Mouse (Mus musculus): ENCODE results near the gene Mterf2. TPM values are rescaled to one million over a fixed set of nuclear protein-coding genes. Genes with fewer than 3 reads are reported as not detected.

Mterf2 gene
- polyA plus RNA-seq (2015; fragmentation: Nextera tagmentation; extraction: Ambion mirVana), result 31.8 and 37.0 TPM in 2 replicates

DNA sequence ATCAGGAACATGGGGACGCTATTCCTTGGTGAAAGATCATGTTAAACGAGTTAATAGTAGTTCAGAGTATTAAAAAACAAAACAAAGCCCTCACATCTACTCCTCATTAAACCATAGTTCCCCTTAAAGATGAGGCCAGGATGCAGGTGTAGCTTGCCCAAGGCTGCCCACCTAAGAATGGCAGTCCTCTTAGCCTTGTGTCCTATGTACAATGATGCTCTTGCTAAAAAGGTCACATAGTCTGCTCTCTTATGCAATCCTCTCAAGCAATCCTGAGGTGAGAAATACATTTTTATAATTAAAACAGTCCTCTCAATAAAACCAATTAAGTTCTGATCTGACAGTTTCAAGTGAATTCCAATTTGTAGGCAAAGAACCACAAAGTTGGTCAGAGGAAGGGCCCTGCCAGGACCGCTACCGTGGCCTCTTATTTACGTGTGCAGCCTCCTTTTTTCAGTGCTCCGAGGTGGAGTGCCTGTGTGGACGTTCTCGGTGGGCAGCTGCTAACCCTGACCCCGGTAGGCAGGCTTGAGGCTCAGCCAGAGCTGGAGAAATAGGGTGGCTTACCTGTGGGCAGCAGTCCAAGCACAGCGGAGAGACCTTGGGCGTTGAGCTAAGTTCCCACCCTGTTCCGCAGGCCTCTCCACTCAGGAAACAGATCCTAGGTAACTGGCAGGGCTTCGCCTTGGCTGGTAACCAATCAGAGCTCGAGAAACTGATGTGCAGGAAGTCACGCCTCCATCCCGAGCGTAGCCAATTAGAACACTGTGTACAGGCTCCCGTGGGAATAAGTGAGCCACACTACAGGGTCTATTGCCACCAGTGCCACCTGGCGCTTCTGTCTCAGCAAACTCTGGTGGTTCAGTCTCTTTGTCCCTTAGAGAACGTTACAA lies at the start of gene Mterf2:
TSS of gene Mterf2 (minus strand) at position 633 of the 893 bp plus-strand sequence.
- Histone ChIP-seq H3K4me1 (replicated peaks) (peaks cover 21% of the 10 kb centered on the region), H3K4me2 (replicated peaks) (peak within 1 kb of the TSS; percentile 67), H3K9me3 (no peaks in the 10 kb centered on the region), H3K36me3 (peaks cover 24% of the 10 kb centered on the region), H3K27me3 (no peaks in the 10 kb centered on the region), H3K9ac (replicated peaks) (peak within 1 kb of the TSS; percentile 70), H3K4me3 (replicated peaks) (peak within 1 kb of the TSS; percentile 59), H3K27ac (peak within 1 kb of the TSS; percentile 40)
- WGBS, result 8% methylated on average over 20 of the region's 20 CpGs
- peak; percentile 100 for ATAC-seq

- ATAC-seq, result no peak
- no peaks in the 10 kb centered on the region for H3K4me1 ChIP-seq (replicated peaks)
- no peaks in the 10 kb centered on the region for H3K36me3 ChIP-seq
- H3K27ac ChIP-seq, result no peak overlapping the region
- no peak overlapping the region for H3K4me3 ChIP-seq (replicated peaks)
- 80% methylated on average over 2 of the region's 2 CpGs for WGBS
- no peaks in the 10 kb centered on the region for H3K27me3 ChIP-seq
- no peak overlapping the region for H3K9ac ChIP-seq (replicated peaks)
- no peak overlapping the region for H3K4me2 ChIP-seq (replicated peaks)
- no peaks in the 10 kb centered on the region for H3K9me3 ChIP-seq
Observed at GRCm38 (mm10) chr10:85176640-85177039, 48.8 kb upstream of the Mterf2 start.

DNA sequence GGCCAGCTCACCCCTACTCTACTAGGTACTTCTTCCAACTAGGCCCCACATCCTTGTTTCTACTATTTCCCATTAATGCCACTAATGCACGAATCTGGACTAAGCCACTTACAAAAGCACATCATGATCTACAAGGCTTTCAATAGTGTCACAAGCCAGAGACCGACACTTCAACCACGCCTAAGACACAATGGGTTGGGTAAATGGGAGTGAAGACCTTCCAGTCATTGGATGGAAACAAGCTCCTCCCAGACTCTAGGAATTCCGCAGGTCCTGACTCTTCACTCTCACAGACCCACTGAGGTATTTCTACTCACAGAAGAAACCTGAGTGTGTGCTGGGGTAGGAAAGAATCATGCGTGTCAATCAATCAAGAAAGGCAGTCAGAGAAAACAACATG lies 37.5 kb upstream of the Mterf2 start:
- 80% methylated on average over 5 of the region's 5 CpGs for WGBS
- H3K27ac ChIP-seq, result no peak overlapping the region
- H3K4me2 ChIP-seq (replicated peaks), result no peak overlapping the region
- no peak for ATAC-seq
- H3K9me3 ChIP-seq, result no peaks in the 10 kb centered on the region
- H3K4me1 ChIP-seq (replicated peaks), result peaks cover 5% of the 10 kb centered on the region; the same call in 1 of the 2 replicates
- H3K27me3 ChIP-seq, result no peaks in the 10 kb centered on the region
- H3K36me3 ChIP-seq, result no peaks in the 10 kb centered on the region
- no peak overlapping the region for H3K4me3 ChIP-seq (replicated peaks)
- H3K9ac ChIP-seq (replicated peaks), result no peak overlapping the region

GRCm38 (mm10) chr10:85164791-85165190 lies 37.0 kb upstream of the Mterf2 start:
- no peaks in the 10 kb centered on the region for H3K36me3 ChIP-seq
- no peaks in the 10 kb centered on the region for H3K9me3 ChIP-seq
- H3K4me1 ChIP-seq (replicated peaks), result peaks cover 5% of the 10 kb centered on the region; the same call in 1 of the 2 replicates
- no peak overlapping the region for H3K4me3 ChIP-seq (replicated peaks)
- H3K27ac ChIP-seq, result no peak overlapping the region
- no peak overlapping the region for H3K4me2 ChIP-seq (replicated peaks)
- no peak for ATAC-seq
- no peak overlapping the region for H3K9ac ChIP-seq (replicated peaks)
- 95% methylated on average over 13 of the region's 13 CpGs for WGBS
- H3K27me3 ChIP-seq, result no peaks in the 10 kb centered on the region

DNA sequence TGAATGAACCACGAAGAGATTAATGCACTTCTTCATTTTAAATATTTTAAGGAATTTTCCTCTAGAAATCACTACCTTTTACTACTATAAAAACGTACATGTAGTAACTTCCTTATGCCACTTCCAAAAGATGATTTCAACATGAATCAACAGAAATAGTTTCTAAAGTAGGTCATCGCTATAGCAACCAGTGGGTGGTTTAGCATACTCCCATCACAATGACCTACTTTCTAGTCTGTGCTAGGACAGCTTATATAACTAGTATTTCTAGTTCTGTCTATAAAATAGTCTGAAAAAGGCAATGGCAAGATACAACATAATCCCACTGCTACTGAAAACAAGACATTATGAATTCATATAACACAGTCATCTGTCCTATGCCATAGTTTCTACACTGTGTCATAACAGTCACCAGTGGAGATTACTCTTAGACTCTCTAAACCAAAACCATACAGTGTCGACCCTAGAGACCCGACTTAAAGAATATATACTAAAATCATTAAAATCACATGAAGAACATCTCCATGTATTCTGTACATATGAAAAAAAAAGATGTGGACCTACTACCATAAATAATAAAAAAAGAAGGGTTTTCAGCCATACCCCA lies 34.0 kb upstream of the Mterf2 start:
- H3K9me3 ChIP-seq, result no peaks in the 10 kb centered on the region
- H3K27me3 ChIP-seq, result no peaks in the 10 kb centered on the region
- H3K4me2 ChIP-seq (replicated peaks), result no peak overlapping the region
- no peaks in the 10 kb centered on the region for H3K36me3 ChIP-seq
- no peak for ATAC-seq
- WGBS, result 84% methylated on average over 5 of the region's 5 CpGs
- no peak overlapping the region for H3K4me3 ChIP-seq (replicated peaks)
- no peak overlapping the region for H3K27ac ChIP-seq
- no peak overlapping the region for H3K9ac ChIP-seq (replicated peaks)
- peaks cover 5% of the 10 kb centered on the region; the same call in 1 of the 2 replicates for H3K4me1 ChIP-seq (replicated peaks)

DNA sequence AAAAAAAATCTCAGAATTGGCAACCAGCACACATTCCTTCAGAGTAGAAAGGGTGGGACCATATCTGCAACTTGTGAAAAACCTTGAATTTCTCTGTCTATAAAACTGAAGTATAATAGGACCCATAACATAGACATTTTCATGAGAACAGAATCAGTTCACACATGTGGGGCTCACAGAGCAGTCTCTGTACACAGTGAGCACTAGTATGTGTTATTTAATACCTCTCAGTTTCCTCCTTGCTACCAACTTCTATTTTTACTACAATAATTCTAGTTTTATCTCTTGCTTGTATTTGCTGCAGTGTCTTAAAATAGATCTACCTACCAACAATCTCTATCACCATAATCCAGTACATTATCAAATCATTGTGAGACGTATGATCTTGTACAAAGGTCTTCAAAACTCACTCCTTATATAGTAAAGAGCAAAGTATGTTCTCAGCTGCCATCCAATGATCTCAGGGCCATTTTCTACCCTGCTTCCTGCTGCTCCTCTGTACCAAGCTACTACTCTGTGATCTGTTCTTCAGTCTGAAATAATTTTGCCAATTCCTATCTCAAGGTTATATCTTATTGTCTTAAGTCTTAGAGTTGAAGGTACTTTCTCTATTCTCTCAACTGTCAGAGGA lies 32.3 kb upstream of the Mterf2 start:
- Histone ChIP-seq H3K4me1 (replicated peaks) (peaks cover 5% of the 10 kb centered on the region; the same call in 1 of the 2 replicates), H3K27me3 (no peaks in the 10 kb centered on the region), H3K4me3 (replicated peaks) (no peak overlapping the region), H3K9me3 (no peaks in the 10 kb centered on the region), H3K27ac (no peak overlapping the region), H3K4me2 (replicated peaks) (no peak overlapping the region), H3K36me3 (no peaks in the 10 kb centered on the region), H3K9ac (replicated peaks) (no peak overlapping the region)
- no peak for ATAC-seq
- 96% methylated on average over 1 of the region's 1 CpGs for WGBS

DNA sequence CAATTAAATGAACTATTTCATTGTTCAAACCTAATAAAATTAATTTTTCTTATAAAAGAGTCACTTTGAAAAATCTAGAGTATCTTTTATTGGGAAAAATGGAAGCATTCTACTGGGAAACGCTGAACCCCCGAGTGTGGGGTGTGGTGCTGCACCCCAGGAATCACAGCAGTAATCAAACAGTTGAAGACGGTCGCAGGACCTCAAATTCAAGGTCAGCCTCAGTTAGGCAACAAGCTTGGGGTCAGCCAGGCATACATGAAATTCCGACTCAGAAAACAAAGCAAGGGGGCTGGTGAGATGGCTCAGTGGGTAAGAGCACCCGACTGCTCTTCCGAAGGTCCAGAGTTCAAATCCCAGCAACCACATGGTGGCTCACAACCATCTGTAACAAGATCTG lies 29.6 kb upstream of the Mterf2 start:
- no peak for ATAC-seq
- WGBS, result 89% methylated on average over 7 of the region's 7 CpGs
- Histone ChIP-seq H3K36me3 (no peaks in the 10 kb centered on the region), H3K4me2 (replicated peaks) (no peak overlapping the region), H3K4me3 (replicated peaks) (no peak overlapping the region), H3K27ac (no peak overlapping the region), H3K9ac (replicated peaks) (no peak overlapping the region), H3K4me1 (replicated peaks) (peaks cover 5% of the 10 kb centered on the region; the same call in 1 of the 2 replicates), H3K27me3 (no peaks in the 10 kb centered on the region), H3K9me3 (no peaks in the 10 kb centered on the region)

- Histone ChIP-seq H3K27me3 (no peaks in the 10 kb centered on the region), H3K4me1 (replicated peaks) (no peaks in the 10 kb centered on the region), H3K4me2 (replicated peaks) (no peak overlapping the region), H3K27ac (no peak overlapping the region), H3K9ac (replicated peaks) (no peak overlapping the region), H3K4me3 (replicated peaks) (no peak overlapping the region), H3K9me3 (no peaks in the 10 kb centered on the region), H3K36me3 (peaks cover 5% of the 10 kb centered on the region; the same call in 1 of the 2 replicates)
- ATAC-seq, result no peak
- WGBS, result 10% methylated on average over 2 of the region's 2 CpGs
Observed at GRCm38 (mm10) chr10:85154195-85154594, 26.4 kb upstream of the Mterf2 start.

- Histone ChIP-seq H3K9ac (replicated peaks) (no peak overlapping the region), H3K4me1 (replicated peaks) (0 out of 2 replicates have a peak, but pooled peaks cover 3% of the 10 kb centered on the region), H3K9me3 (no peaks in the 10 kb centered on the region), H3K4me3 (replicated peaks) (no peak overlapping the region), H3K4me2 (replicated peaks) (no peak overlapping the region), H3K27ac (no peak overlapping the region), H3K27me3 (no peaks in the 10 kb centered on the region), H3K36me3 (peaks cover 31% of the 10 kb centered on the region)
- WGBS, result 92% methylated on average over 5 of the region's 5 CpGs
- ATAC-seq, result no peak
Observed at GRCm38 (mm10) chr10:85149226-85149625, 21.4 kb upstream of the Mterf2 start.

DNA sequence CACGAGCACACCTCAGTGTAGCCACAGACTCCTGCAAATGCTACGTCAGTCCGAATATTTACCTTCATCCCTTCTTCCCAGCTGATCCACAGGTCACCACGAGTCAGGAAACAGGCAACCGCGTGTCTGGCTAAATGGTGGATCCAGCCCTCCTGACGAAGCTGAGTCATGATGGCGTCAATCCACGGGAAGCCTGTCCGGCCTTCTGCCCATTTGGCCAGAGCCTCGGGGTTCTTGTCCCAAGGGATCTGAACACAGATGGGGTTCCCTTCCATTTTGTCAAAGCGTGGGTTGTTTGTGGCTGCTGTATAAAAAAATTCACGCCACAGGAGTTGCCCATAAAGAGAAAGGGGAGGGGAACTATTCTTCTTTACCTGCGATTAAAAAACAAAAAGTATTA lies 18.5 kb upstream of the Mterf2 start:
- H3K27me3 ChIP-seq, result no peaks in the 10 kb centered on the region
- 90% methylated on average over 14 of the region's 14 CpGs for WGBS
- H3K27ac ChIP-seq, result no peak overlapping the region
- no peaks in the 10 kb centered on the region for H3K9me3 ChIP-seq
- no peak overlapping the region for H3K4me2 ChIP-seq (replicated peaks)
- no peak overlapping the region for H3K9ac ChIP-seq (replicated peaks)
- H3K4me1 ChIP-seq (replicated peaks), result 0 out of 2 replicates have a peak, but pooled peaks cover 3% of the 10 kb centered on the region
- ATAC-seq, result no peak
- H3K4me3 ChIP-seq (replicated peaks), result no peak overlapping the region
- peaks cover 50% of the 10 kb centered on the region for H3K36me3 ChIP-seq

- H3K36me3 ChIP-seq, result peaks cover 32% of the 10 kb centered on the region
- no peaks in the 10 kb centered on the region for H3K27me3 ChIP-seq
- no peak overlapping the region for H3K9ac ChIP-seq (replicated peaks)
- ATAC-seq, result no peak
- H3K9me3 ChIP-seq, result no peaks in the 10 kb centered on the region
- H3K4me3 ChIP-seq (replicated peaks), result no peak overlapping the region
- H3K4me2 ChIP-seq (replicated peaks), result no peak overlapping the region
- H3K4me1 ChIP-seq (replicated peaks), result 0 out of 2 replicates have a peak, but pooled peaks cover 3% of the 10 kb centered on the region
- WGBS, result 89% methylated on average over 9 of the region's 9 CpGs
- no peak overlapping the region for H3K27ac ChIP-seq
Observed at GRCm38 (mm10) chr10:85141465-85141864, 13.6 kb upstream of the Mterf2 start.

DNA sequence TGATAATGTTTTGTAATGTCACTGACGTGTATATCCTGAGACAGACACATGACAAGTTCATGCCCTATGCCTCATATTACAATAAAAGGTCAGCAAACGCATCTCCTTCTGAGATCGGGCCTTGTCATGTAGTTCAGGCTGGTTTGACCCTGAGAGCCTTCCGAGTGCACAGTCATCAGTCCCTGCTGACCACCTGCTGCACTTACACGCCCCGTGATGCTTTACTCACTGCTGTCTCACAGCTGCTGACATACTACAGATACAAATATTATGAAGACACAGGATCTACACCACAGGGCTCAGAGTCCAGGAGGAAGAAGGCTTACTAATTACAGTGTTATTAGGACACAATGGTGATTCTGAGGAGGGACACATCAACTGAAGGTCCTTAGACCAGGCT lies 8.7 kb upstream of the Mterf2 start:
- H3K4me2 ChIP-seq (replicated peaks), result no peak overlapping the region
- no peaks in the 10 kb centered on the region for H3K27me3 ChIP-seq
- 95% methylated on average over 6 of the region's 6 CpGs for WGBS
- H3K4me1 ChIP-seq (replicated peaks), result 0 out of 2 replicates have a peak, but pooled peaks cover 3% of the 10 kb centered on the region
- H3K36me3 ChIP-seq, result peaks cover 22% of the 10 kb centered on the region
- H3K9ac ChIP-seq (replicated peaks), result no peak overlapping the region
- no peak overlapping the region for H3K4me3 ChIP-seq (replicated peaks)
- ATAC-seq, result no peak
- no peaks in the 10 kb centered on the region for H3K9me3 ChIP-seq
- H3K27ac ChIP-seq, result no peak overlapping the region

Measured in midbrain, embryonic 13.5 days (tissue).